Comparison of ENCODE assay signal across 27 mouse cellular contexts in genomic region chr2:122671714-122672113, GRCm38 (mm10). TPM values are rescaled to one million over a fixed set of nuclear protein-coding genes. Genes with fewer than 3 reads are reported as not detected.
DNase-seq lines count a peak whose midpoint lies in the region; ATAC-seq and TF ChIP-seq lines count a peak whose summit lies in the region.
"Had no signal": no experiment of that assay in that cellular context is flagged by ENCODE, and none has a peak within 500 bp of the region (broad histone marks: within the 10 kb centered on the region; RNA-seq: fewer than 3 reads in every experiment).

No protein-coding gene starts in this region.

- ATAC-seq in hindbrain, embryonic 14.5 days (ENCODE audit: low FRiP score) = peak; percentile 31; the same call in 1 of the 2 replicates
- no peak for ATAC-seq in hindbrain, postnatal 0 days
- ATAC-seq: forebrain, embryonic 13.5 days; forebrain, embryonic 16.5 days; intestine, embryonic 15.5 days; Patski had no signal

- no peak overlapping the region for H3K4me3 ChIP-seq in hindbrain, embryonic 14.5 days (replicated peaks; ENCODE audit: low read length)
- H3K4me3 ChIP-seq in hindbrain, postnatal 0 days (ENCODE audit: low read length) = no peak overlapping the region
- H3K4me3 ChIP-seq in C2C12 (ENCODE audit: insufficient read depth, poor library complexity, severe bottlenecking) = no peak overlapping the region
- no peak overlapping the region for H3K4me3 ChIP-seq in heart, embryonic 10.5 days
- H3K4me3 ChIP-seq: forebrain, embryonic 10.5 days; forebrain, embryonic 13.5 days; heart, embryonic 12.5 days; heart, embryonic 15.5 days; hindbrain, embryonic 15.5 days; intestine, embryonic 15.5 days had no signal

- no peaks in the 10 kb centered on the region for H3K27me3 ChIP-seq in hindbrain, embryonic 14.5 days (ENCODE audit: control insufficient read depth, insufficient read depth, low read length)
- H3K27me3 ChIP-seq in hindbrain, postnatal 0 days (ENCODE audit: insufficient read depth, low read length) = no peaks in the 10 kb centered on the region
- H3K27me3 ChIP-seq in C2C12 (ENCODE audit: control insufficient read depth, insufficient read depth, insufficient read length) = no peaks in the 10 kb centered on the region
- H3K27me3 ChIP-seq in heart, embryonic 10.5 days (ENCODE audit: insufficient read depth, poor library complexity, severe bottlenecking) = no peaks in the 10 kb centered on the region; the same call in 1 of the 2 replicates
- H3K27me3 ChIP-seq: CH12.LX; forebrain, embryonic 13.5 days; hindbrain, embryonic 15.5 days; intestine, embryonic 15.5 days; Patski had no signal

- TF ChIP-seq CTCF in hindbrain, postnatal 0 days (IDR thresholded peaks at IDR 0.05; ENCODE audit: low read depth) = no peak
- TF ChIP-seq CTCF in C2C12 (IDR thresholded peaks at IDR 0.05; ENCODE audit: control insufficient read depth, insufficient read depth, insufficient read length) = no peak

- H3K9me3 ChIP-seq in hindbrain, embryonic 14.5 days (ENCODE audit: control insufficient read depth, low read length) = no peaks in the 10 kb centered on the region
- no peaks in the 10 kb centered on the region for H3K9me3 ChIP-seq in hindbrain, postnatal 0 days (ENCODE audit: low read length)
- H3K9me3 ChIP-seq in heart, embryonic 10.5 days = no peaks in the 10 kb centered on the region
- H3K9me3 ChIP-seq: forebrain, embryonic 10.5 days; forebrain, embryonic 13.5 days; G1E; heart, embryonic 12.5 days; heart, embryonic 15.5 days; hindbrain, embryonic 15.5 days; intestine, embryonic 15.5 days had no signal

- no peaks in the 10 kb centered on the region for H3K4me1 ChIP-seq in hindbrain, embryonic 14.5 days (replicated peaks; ENCODE audit: control insufficient read depth, insufficient read depth, low read length)
- H3K4me1 ChIP-seq in hindbrain, postnatal 0 days (ENCODE audit: insufficient read depth, low read length) = no peaks in the 10 kb centered on the region
- H3K4me1 ChIP-seq in heart, embryonic 10.5 days = no peaks in the 10 kb centered on the region
- H3K4me1 ChIP-seq: forebrain, embryonic 10.5 days; forebrain, embryonic 13.5 days; heart, embryonic 12.5 days; heart, embryonic 15.5 days; hindbrain, embryonic 15.5 days; intestine, embryonic 15.5 days had no signal

- H3K36me3 ChIP-seq in hindbrain, embryonic 14.5 days (replicated peaks; ENCODE audit: control insufficient read depth, insufficient read depth) = no peaks in the 10 kb centered on the region
- H3K36me3 ChIP-seq in hindbrain, postnatal 0 days (ENCODE audit: insufficient read depth, low read length) = no peaks in the 10 kb centered on the region
- no peaks in the 10 kb centered on the region for H3K36me3 ChIP-seq in C2C12 (ENCODE audit: control insufficient read depth, insufficient read depth)
- H3K36me3 ChIP-seq in heart, embryonic 10.5 days = no peaks in the 10 kb centered on the region
- H3K36me3 ChIP-seq: forebrain, embryonic 10.5 days; G1E; heart, embryonic 12.5 days; heart, embryonic 15.5 days; hindbrain, embryonic 15.5 days; intestine, embryonic 15.5 days had no signal

- H3K79me3 ChIP-seq in C2C12 (ENCODE audit: low read depth) = no peaks in the 10 kb centered on the region

- H3K9ac ChIP-seq in hindbrain, embryonic 14.5 days = no peak overlapping the region
- no peak overlapping the region for H3K9ac ChIP-seq in hindbrain, postnatal 0 days (replicated peaks; ENCODE audit: low read length)
- H3K9ac ChIP-seq: forebrain, embryonic 13.5 days; heart, embryonic 12.5 days; heart, embryonic 15.5 days; hindbrain, embryonic 15.5 days; intestine, embryonic 15.5 days had no signal

- DNase-seq in hindbrain, embryonic 14.5 days (ENCODE audit: low spot score) = no peak
- DNase-seq in hindbrain, postnatal 0 days (ENCODE audit: low spot score) = no peak
- DNase-seq in 3134 (ENCODE audit: extremely low read depth, insufficient read length, low spot score) = peak; percentile 20
- no peak for DNase-seq in heart, embryonic 10.5 days (ENCODE audit: low spot score)
- DNase-seq in heart, adult 11 months = no peak
- DNase-seq: adrenal gland, postnatal 10 days; adrenal gland, postnatal 36 days; cerebellum, adult 18-20 months; cerebellum, adult 9-10 months; cerebellum, postnatal 14 days; gastrocnemius, postnatal 10 days; gastrocnemius, postnatal 36 days; heart, postnatal 10 days; heart, postnatal 36 days had no signal

- no peaks in the 10 kb centered on the region for H3K79me2 ChIP-seq in C2C12 (ENCODE audit: control insufficient read depth, insufficient read depth)

- no peak overlapping the region for H3ac ChIP-seq in C2C12 (ENCODE audit: control insufficient read depth, insufficient read length, low read depth)

- no peak overlapping the region for H3K4me2 ChIP-seq in hindbrain, embryonic 14.5 days (replicated peaks)
- H3K4me2 ChIP-seq in hindbrain, postnatal 0 days (ENCODE audit: low read depth, low read length) = no peak overlapping the region
- H3K4me2 ChIP-seq: forebrain, embryonic 13.5 days; heart, embryonic 12.5 days; heart, embryonic 15.5 days; hindbrain, embryonic 15.5 days; intestine, embryonic 15.5 days had no signal

- 58% methylated on average over 5 of the region's 5 CpGs for WGBS in hindbrain, embryonic 14.5 days
- 54% methylated on average over 5 of the region's 5 CpGs for whole genome bisulfite sequencing in hindbrain, postnatal 0 days
- 68% methylated on average over 5 of the region's 5 CpGs for WGBS in heart, embryonic 10.5 days

- no peak overlapping the region for H3K27ac ChIP-seq in hindbrain, embryonic 14.5 days
- H3K27ac ChIP-seq in hindbrain, postnatal 0 days = no peak overlapping the region
- no peak overlapping the region for H3K27ac ChIP-seq in heart, embryonic 10.5 days
- H3K27ac ChIP-seq: forebrain, embryonic 10.5 days; forebrain, embryonic 13.5 days; heart, embryonic 15.5 days; hindbrain, embryonic 15.5 days; intestine, embryonic 15.5 days had no signal

TF ChIP-seq in C2C12, 6 proteins besides CTCF, POLR2A, EP300 and RAD21:
- no peak for TF ChIP-seq MAX (IDR thresholded peaks at IDR 0.05)
- TF ChIP-seq MYOD1 (IDR thresholded peaks at IDR 0.05; ENCODE audit: control insufficient read depth, insufficient read length, low read depth) = peak; percentile 92

RNA-seq across cellular contexts. Expression of gene Slc30a4, which starts 30.7 kb away (rescaled TPM):
- polyA plus RNA-seq in hindbrain, embryonic 14.5 days (2014; fragmentation: Nextera tagmentation; extraction: Ambion mirVana) = 13.0 and 13.6 TPM in 2 replicates
- 32.0 and 37.6 TPM in 2 replicates for total RNA-seq in hindbrain, postnatal 0 days (2014; rRNA removed)
- 6.3 and 6.6 TPM in 2 replicates for polyA plus RNA-seq in hindbrain, postnatal 0 days (2015; fragmentation: Nextera tagmentation; extraction: Ambion mirVana)
- 19.7 TPM for polyA plus RNA-seq in C2C12 (2012; fragmentation: generic; extraction: Trizol)
- 5.4 and 5.9 TPM in 2 replicates for polyA plus RNA-seq in heart, embryonic 10.5 days (2016; fragmentation: Nextera tagmentation; extraction: Ambion mirVana)
- polyA plus RNA-seq: G1E had no signal

RNA-seq across cellular contexts. Expression of gene AA467197, which starts 34.9 kb away (rescaled TPM):
- 0.86 and 1.0 TPM in 2 replicates for polyA plus RNA-seq in hindbrain, embryonic 14.5 days (2014; fragmentation: Nextera tagmentation; extraction: Ambion mirVana)
- not detected in 2 replicates for total RNA-seq in hindbrain, postnatal 0 days (2014; rRNA removed)
- 0.66 and 1.3 TPM in 2 replicates for polyA plus RNA-seq in hindbrain, postnatal 0 days (2015; fragmentation: Nextera tagmentation; extraction: Ambion mirVana)
- polyA plus RNA-seq in C2C12 (2012; fragmentation: generic; extraction: Trizol) = 0.32 TPM
- not detected in 2 replicates for polyA plus RNA-seq in heart, embryonic 10.5 days (2016; fragmentation: Nextera tagmentation; extraction: Ambion mirVana)
- total RNA-seq: G1E; gastrocnemius, adult 18-20 months had no signal
- polyA plus RNA-seq: embryonic facial prominence, embryonic 11.5 days; forebrain, embryonic 13.5 days; forebrain, embryonic 16.5 days; G1E; heart, embryonic 12.5 days had no signal
